Mouse (Mus musculus) CH12.LX (cell line): ENCODE results near the gene Sys1. TPM values are rescaled to one million over a fixed set of nuclear protein-coding genes. Genes with fewer than 3 reads are reported as not detected.

Experiments used
- DNase-seq: peaks from one replicate; pipeline ENCODE4 v3.0.0-alpha.2; 2013; ENCODE audit errors: extremely low read depth
- H3K27ac ChIP-seq: 2 replicates; pipeline ENCODE4 v1.5.1; 2012; ENCODE audit warnings: low read depth, mild to moderate bottlenecking, control low read depth, moderate library complexity; ENCODE audit not compliant: insufficient read depth
- H3K27me3 ChIP-seq: replicated peaks from 2 replicates; pipeline ENCODE3; 2012; ENCODE audit warnings: inconsistent platforms
- H3K36me3 ChIP-seq, 2 experiments: replicated peaks in 1 of 2; 2 replicates each; pipeline versions ENCODE3 to v1.6.1; 2012; ENCODE audit warnings: inconsistent platforms in 1 of 2, low read length in 1 of 2, mild to moderate bottlenecking in 1 of 2, mixed read lengths in 1 of 2, moderate library complexity in 1 of 2; ENCODE audit not compliant: control insufficient read depth in 1 of 2, insufficient read depth in 1 of 2
- H3K4me1 ChIP-seq, 2 experiments: 2 replicates each; pipeline ENCODE4 v1.6.1; 2012; ENCODE audit warnings: inconsistent platforms in 1 of 2, moderate library complexity in 1 of 2; ENCODE audit not compliant: insufficient read depth in 2 of 2, control insufficient read depth in 1 of 2
- H3K4me2 ChIP-seq: 2 replicates; pipeline ENCODE4 v1.6.1; 2012; ENCODE audit warnings: low read depth, mild to moderate bottlenecking, control low read depth; ENCODE audit not compliant: poor library complexity, insufficient read depth, severe bottlenecking
- H3K4me3 ChIP-seq, 3 experiments: fragments of 150-350 bp in 1 of 3; sonication (generic) in 1 of 3; replicated peaks in 1 of 3; 2 replicates each; pipeline versions ENCODE3 to v1.5.1; 2011 to 2012; ENCODE audit warnings: low read depth in 2 of 3, low read length in 2 of 3, mild to moderate bottlenecking in 2 of 3, moderate library complexity in 2 of 3, control low read depth in 1 of 3, improper control_type of control experiment in 1 of 3, inconsistent platforms in 1 of 3, mixed read lengths in 1 of 3; ENCODE audit not compliant: poor library complexity in 1 of 3
- H3K79me2 ChIP-seq: replicated peaks from 2 replicates; pipeline ENCODE4 v1.6.1; 2012; ENCODE audit warnings: mild to moderate bottlenecking, moderate library complexity; ENCODE audit not compliant: control insufficient read depth, poor library complexity, insufficient read depth, severe bottlenecking; ENCODE audit errors: extremely low read depth
- H3K9ac ChIP-seq: 2 replicates; pipeline ENCODE4 v1.6.1; 2012; ENCODE audit warnings: low read depth, mild to moderate bottlenecking, control low read depth, moderate library complexity; ENCODE audit not compliant: insufficient read depth
- H3K9me3 ChIP-seq: replicated peaks from 2 replicates; pipeline ENCODE3; 2012; ENCODE audit warnings: low read length, inconsistent platforms, mixed read lengths
- CHD1 ChIP-seq: IDR thresholded peaks from 2 replicates; pipeline ENCODE4 v1.6.1; 2012; ENCODE audit warnings: low read depth, low read length, improper control_type of control experiment, inconsistent platforms
- CTCF ChIP-seq, 2 experiments: IDR thresholded peaks in 1 of 2; conservative IDR thresholded peaks in 1 of 2; 2 replicates each; pipeline ENCODE4 v1.5.1; 2011 to 2012; ENCODE audit warnings: low read depth in 2 of 2, low read length in 2 of 2, improper control_type of control experiment in 1 of 2, inconsistent platforms in 1 of 2, mild to moderate bottlenecking in 1 of 2, moderate library complexity in 1 of 2
- E2F4 ChIP-seq: IDR thresholded peaks from 2 replicates; pipeline ENCODE4 v1.6.1; 2011; ENCODE audit warnings: low read depth, low read length, improper control_type of control experiment; ENCODE audit not compliant: insufficient replicate concordance
- ELF1 ChIP-seq: IDR thresholded peaks from 2 replicates; pipeline ENCODE4 v1.6.1; 2014; ENCODE audit warnings: low read depth, mild to moderate bottlenecking, inconsistent platforms, low read length, improper control_type of control experiment
- EP300 ChIP-seq: IDR thresholded peaks from 2 replicates; pipeline ENCODE4 v1.6.1; 2011; ENCODE audit warnings: low read length, improper control_type of control experiment
- ETS1 ChIP-seq: conservative IDR thresholded peaks from 2 replicates; pipeline ENCODE4 v1.6.1; 2012; ENCODE audit warnings: low read depth, mild to moderate bottlenecking, inconsistent platforms, low read length, improper control_type of control experiment, moderate library complexity
- JUN ChIP-seq: IDR thresholded peaks from 2 replicates; pipeline ENCODE4 v1.6.1; 2011; ENCODE audit warnings: low read depth, mild to moderate bottlenecking, low read length, improper control_type of control experiment, moderate library complexity; ENCODE audit not compliant: insufficient read depth
- KAT2A ChIP-seq: IDR thresholded peaks from 2 replicates; pipeline ENCODE4 v1.6.1; 2012; ENCODE audit warnings: low read length, improper control_type of control experiment, inconsistent platforms; ENCODE audit not compliant: insufficient replicate concordance
- MAX ChIP-seq: IDR thresholded peaks from 2 replicates; pipeline ENCODE4 v1.6.1; 2011; ENCODE audit warnings: low read length, improper control_type of control experiment
- MAZ ChIP-seq: IDR thresholded peaks from 2 replicates; pipeline ENCODE4 v1.6.1; 2012; ENCODE audit warnings: low read depth, mild to moderate bottlenecking, inconsistent platforms, low read length, improper control_type of control experiment, moderate library complexity
- MEF2A ChIP-seq: IDR thresholded peaks from 2 replicates; pipeline ENCODE4 v1.6.1; 2014; ENCODE audit warnings: low read depth, mild to moderate bottlenecking, inconsistent platforms, low read length, improper control_type of control experiment, borderline replicate concordance
- MXI1 ChIP-seq: IDR thresholded peaks from 2 replicates; pipeline ENCODE4 v1.6.1; 2011; ENCODE audit warnings: mild to moderate bottlenecking, low read depth, low read length, improper control_type of control experiment
- NRF1 ChIP-seq: IDR thresholded peaks from 2 replicates; pipeline ENCODE4 v1.6.1; 2014; ENCODE audit warnings: low read depth, mild to moderate bottlenecking, inconsistent platforms, low read length, improper control_type of control experiment, moderate library complexity
- POLR2A ChIP-seq: IDR thresholded peaks from 2 replicates; pipeline ENCODE4 v1.6.1; 2011; ENCODE audit warnings: low read depth, mild to moderate bottlenecking, improper control_type of control experiment, low read length
- RAD21 ChIP-seq: IDR thresholded peaks from 2 replicates; pipeline ENCODE4 v1.6.1; 2011; ENCODE audit warnings: low read depth, mild to moderate bottlenecking, low read length, improper control_type of control experiment, moderate library complexity
- RCOR1 ChIP-seq: conservative IDR thresholded peaks from 2 replicates; pipeline ENCODE4 v1.6.1; 2012; ENCODE audit warnings: low read depth, mild to moderate bottlenecking, inconsistent platforms, low read length, improper control_type of control experiment
- SIN3A ChIP-seq: IDR thresholded peaks from 2 replicates; pipeline ENCODE4 v1.6.1; 2012; ENCODE audit warnings: low read length, improper control_type of control experiment, inconsistent platforms
- SMC3 ChIP-seq: IDR thresholded peaks from 2 replicates; pipeline ENCODE4 v1.6.1; 2011; ENCODE audit warnings: low read depth, low read length, improper control_type of control experiment
- UBTF ChIP-seq: IDR thresholded peaks from 2 replicates; pipeline ENCODE4 v1.6.1; 2012; ENCODE audit warnings: low read depth, mild to moderate bottlenecking, inconsistent platforms, low read length, improper control_type of control experiment, moderate library complexity
- USF2 ChIP-seq: conservative IDR thresholded peaks from 2 replicates; pipeline ENCODE4 v1.6.1; 2011; ENCODE audit warnings: low read depth, low read length, improper control_type of control experiment
- ZC3H11A ChIP-seq: IDR thresholded peaks from 2 replicates; pipeline ENCODE4 v1.6.1; 2012; ENCODE audit warnings: low read depth, mild to moderate bottlenecking, inconsistent platforms, low read length, improper control_type of control experiment
- ZNF384 ChIP-seq: IDR thresholded peaks from 2 replicates; pipeline ENCODE4 v1.6.1; 2012; ENCODE audit warnings: low read depth, low read length, improper control_type of control experiment, inconsistent platforms
- dilution Hi-C: fragments of 300-500 bp; cut with MboI; formaldehyde crosslinking; loops from 2 replicates; pipeline ENCODE4 v1.14.3; 2020; ENCODE audit warnings: low sequenced_read_pairs; ENCODE audit not compliant: extremely low pct_unique_long_range_greater_than_20kb, extremely low pct_ligation_motif_present
- in situ Hi-C: fragments of 300-500 bp; cut with MboI; formaldehyde crosslinking; loops from 3 replicates; pipeline ENCODE4 v1.14.3; 2019; ENCODE audit warnings: low sequenced_read_pairs, low pct_ligation_motif_present, low pct_unique_long_range_greater_than_20kb, mixed read lengths
- polyA plus RNA-seq: library from polyadenylated mRNA; unstranded; fragments of >175 nt; gene quantifications from 2 replicates; pipeline ENCODE4 v1.2.1, GENCODE M21; 2012; ENCODE audit warnings: low read depth; ENCODE audit not compliant: insufficient read length
- total RNA-seq, 2 experiments: library from RNA; depleted of rRNA; stranded (reverse); fragments of 300-350 nt in 1 of 2; fragments of >200 nt in 1 of 2; gene quantifications; 2 replicates each; pipeline ENCODE4 v1.2.3; 2012 to 2014

Sys1 gene
- total and polyA plus RNA-seq, 3 experiments: 46.6 to 59.7 (median 57.4) TPM

DNA sequence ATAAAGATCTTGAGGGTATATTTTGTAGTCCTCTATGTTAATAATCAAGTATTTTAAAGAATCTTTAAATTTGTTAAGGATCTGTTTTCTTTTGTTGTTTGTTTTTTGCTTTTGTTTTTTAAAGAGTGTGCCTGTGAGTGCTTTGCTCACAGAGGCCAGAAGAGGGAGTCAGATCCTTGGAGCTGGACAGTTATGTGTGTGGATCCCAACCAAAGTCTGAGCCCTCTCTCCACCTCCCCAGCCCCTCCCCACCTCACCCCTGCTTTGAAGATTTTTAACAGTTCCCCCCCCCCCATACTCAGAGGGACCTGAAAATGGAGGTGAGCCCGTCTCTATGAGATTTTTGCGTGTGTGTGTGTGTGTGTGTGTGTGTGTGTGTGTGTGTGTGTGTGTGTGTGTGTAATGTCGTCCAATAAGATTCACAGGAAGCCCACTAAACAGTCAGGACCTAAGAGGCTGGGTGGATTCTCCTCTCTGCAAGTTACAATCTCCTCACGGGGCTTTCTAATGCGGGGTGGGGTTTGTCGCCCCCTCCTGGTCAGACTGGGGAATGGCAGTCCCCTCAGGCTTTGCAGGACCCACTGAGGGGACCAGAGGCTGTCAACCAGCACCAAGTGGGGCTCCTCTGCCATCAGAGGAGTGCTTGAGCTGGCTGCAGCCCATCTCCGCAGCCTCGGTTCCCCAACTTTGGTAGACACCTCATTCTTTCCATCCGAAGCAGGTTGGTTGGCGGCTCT, 60.9 kb downstream of the Sys1 start:
- no peak overlapping the region for H3K9ac ChIP-seq
- no peak overlapping the region for H3K4me3 ChIP-seq
- TF ChIP-seq RAD21 (peak; percentile 77), USF2 (no peak), CHD1 (no peak), POLR2A (no peak), MEF2A (no peak), KAT2A (no peak), ETS1 (no peak), SMC3 (peak; percentile 83), CTCF (conservative IDR thresholded peaks at IDR 0.05 in 1 of 2, IDR thresholded peaks at IDR 0.05 in 1 of 2; ENCODE audit: low read depth in 2 of 2, low read length in 2 of 2) (peak; percentile 78 to 87), ZC3H11A (peak; percentile 49), MAX (no peak), RCOR1 (no peak), ZNF384 (peak; percentile 40; the same call in 1 of the 2 replicates), EP300 (no peak), E2F4 (no peak), MAZ (no peak), UBTF (no peak), ELF1 (no peak), MXI1 (no peak), JUN (no peak), SIN3A (no peak), NRF1 (no peak)
- TF ChIP-seq, all 38 proteins: peak for 5
- H3K27me3 ChIP-seq: peaks cover 9% of the 10 kb centered on the region
- no peaks in the 10 kb centered on the region for H3K79me2 ChIP-seq
- dilution Hi-C loops (no loop called here), in situ Hi-C loops (loop anchor here (5.0 kb wide), 1 partner anchor 110 kb away; the partner anchor contains the start of gene Matn4)
- no peak overlapping the region for H3K27ac ChIP-seq
- peak; percentile 57 for DNase-seq
- no peak overlapping the region for H3K4me2 ChIP-seq
- H3K9me3 ChIP-seq: peaks cover 7% of the 10 kb centered on the region
- peaks cover 2 to 23% of the 10 kb centered on the region in 2 experiments for H3K4me1 ChIP-seq
- no peaks in the 10 kb centered on the region for H3K36me3 ChIP-seq
